Mouse (Mus musculus) embryonic fibroblast, embryonic 13.5 days (primary cell): ENCODE results near the gene Mthfd1l.

Experiments
- CTCF ChIP-seq: IDR thresholded peaks from 2 replicates; pipeline ENCODE4 v1.5.1; 2011; ENCODE audit warnings: mild to moderate bottlenecking, control low read depth, low read length, moderate library complexity, borderline replicate concordance; ENCODE audit not compliant: insufficient read depth
- POLR2A ChIP-seq: IDR thresholded peaks from 2 replicates; pipeline ENCODE4 v1.6.1; 2011; ENCODE audit warnings: low read depth, mild to moderate bottlenecking, control low read depth, low read length, moderate library complexity

DNA sequence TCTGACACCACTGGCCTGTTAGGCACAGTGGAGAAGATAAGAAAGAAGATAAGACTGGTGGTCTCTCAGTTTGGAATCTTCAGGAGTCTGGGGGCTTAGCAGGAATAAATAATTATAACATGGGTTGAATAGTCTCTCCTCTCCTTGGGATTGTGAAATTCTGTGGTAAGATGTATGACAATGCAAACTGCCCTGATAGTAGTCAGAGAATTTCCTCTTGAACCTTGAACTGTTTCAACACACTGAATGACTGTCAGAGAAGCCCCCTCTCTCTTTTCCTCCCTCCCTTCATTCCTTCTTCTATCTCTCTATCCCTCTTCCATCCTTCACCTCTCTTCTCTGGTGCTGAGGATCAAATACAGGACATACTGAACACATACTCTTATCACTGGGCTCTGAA is 36.1 kb upstream of the Mthfd1l start:
- no peak for TF ChIP-seq POLR2A
- no peak for TF ChIP-seq CTCF
